Comparison of ENCODE assay signal across 17 mouse cellular contexts in genomic region chr5:36618890-36619289, GRCm38 (mm10). TPM values are rescaled to one million over a fixed set of nuclear protein-coding genes. Genes with fewer than 3 reads are reported as not detected.
DNase-seq lines count a peak whose midpoint lies in the region; ATAC-seq and TF ChIP-seq lines count a peak whose summit lies in the region.
"Had no signal": no experiment of that assay in that cellular context is flagged by ENCODE, and none has a peak within 500 bp of the region (broad histone marks: within the 10 kb centered on the region; RNA-seq: fewer than 3 reads in every experiment).

No protein-coding gene starts in this region.

- ATAC-seq in heart, embryonic 13.5 days (ENCODE audit: extremely low read depth, insufficient number of reproducible peaks, low FRiP score, low TSS enrichment) = no peak
- no peak for ATAC-seq in liver, embryonic 14.5 days (ENCODE audit: insufficient read depth)
- ATAC-seq in stomach, embryonic 16.5 days (ENCODE audit: insufficient read depth, low FRiP score) = 0 out of 2 replicates have a peak, but pooled peaks have one; percentile 25
- ATAC-seq: intestine, embryonic 16.5 days had no signal

- intact Hi-C loops in heart, adult 2 months (cut with DNase I) = no loop called here

- peak overlapping the region; percentile 94 for H3K27ac ChIP-seq in heart, embryonic 13.5 days (replicated peaks)
- no peak overlapping the region; the same call in 1 of the 2 replicates for H3K27ac ChIP-seq in heart, adult 2 months
- H3K27ac ChIP-seq in liver, embryonic 14.5 days = peak overlapping the region; percentile 98
- no peak overlapping the region for H3K27ac ChIP-seq in stomach, embryonic 16.5 days (ENCODE audit: low read length)
- H3K27ac ChIP-seq: embryonic facial prominence, embryonic 15.5 days; forebrain, embryonic 12.5 days; hindbrain, embryonic 14.5 days; limb, embryonic 15.5 days had no signal

- no peaks in the 10 kb centered on the region for H3K27me3 ChIP-seq in heart, embryonic 13.5 days (replicated peaks)
- no peaks in the 10 kb centered on the region for H3K27me3 ChIP-seq in heart, adult 2 months (ENCODE audit: control insufficient read depth, insufficient read depth, low read length)
- H3K27me3 ChIP-seq in liver, embryonic 14.5 days (ENCODE audit: control insufficient read depth, insufficient read depth, low read length) = no peaks in the 10 kb centered on the region
- H3K27me3 ChIP-seq in stomach, embryonic 16.5 days (ENCODE audit: control insufficient read depth, insufficient read depth, low read length) = no peaks in the 10 kb centered on the region
- H3K27me3 ChIP-seq: embryonic facial prominence, embryonic 15.5 days; forebrain, embryonic 12.5 days; limb, embryonic 15.5 days had no signal

- H3K4me1 ChIP-seq in heart, embryonic 13.5 days = peaks cover 54% of the 10 kb centered on the region
- peaks cover 16% of the 10 kb centered on the region for H3K4me1 ChIP-seq in heart, adult 2 months (ENCODE audit: control insufficient read depth, insufficient read depth, low read length)
- peaks cover 53 to 59% of the 10 kb centered on the region in 2 experiments for H3K4me1 ChIP-seq in liver, embryonic 14.5 days (replicated peaks; ENCODE audit: control insufficient read depth in 2 of 2, insufficient read depth in 2 of 2, low read length in 1 of 2)
- H3K4me1 ChIP-seq in stomach, embryonic 16.5 days (ENCODE audit: control insufficient read depth, insufficient read depth, low read length) = peaks cover 10% of the 10 kb centered on the region
- H3K4me1 ChIP-seq: limb, embryonic 15.5 days had no signal

- DNase-seq in heart, adult 2 months = no peak
- peak; percentile 49 for DNase-seq in retina, postnatal 1 day
- no peak for DNase-seq in retina, embryonic 14.5 days (ENCODE audit: low spot score)
- no peak for DNase-seq in liver, embryonic 14.5 days (ENCODE audit: low read depth in 3 of 3, low spot score in 3 of 3)
- DNase-seq in ovary, postnatal 10 days (ENCODE audit: low spot score) = no peak
- DNase-seq: cerebellum, postnatal 14 days; embryo, embryonic 11 days; lung, postnatal 14 days; right cerebral cortex, adult 18-20 months had no signal

- no peak for TF ChIP-seq POLR2A in heart, adult 2 months (IDR thresholded peaks at IDR 0.05; ENCODE audit: insufficient read depth, low read depth, low read length)

- H3K4me2 ChIP-seq in heart, embryonic 13.5 days = peak overlapping the region; percentile 68; the same call in 1 of the 2 replicates
- peak overlapping the region; percentile 83 for H3K4me2 ChIP-seq in liver, embryonic 14.5 days (ENCODE audit: low read depth)
- H3K4me2 ChIP-seq in stomach, embryonic 16.5 days (ENCODE audit: low read depth, low read length) = no peak overlapping the region
- H3K4me2 ChIP-seq: embryonic facial prominence, embryonic 15.5 days; forebrain, embryonic 12.5 days; hindbrain, embryonic 14.5 days; limb, embryonic 15.5 days; midbrain, embryonic 11.5 days had no signal

- H3K4me3 ChIP-seq in heart, embryonic 13.5 days = no peak overlapping the region
- H3K4me3 ChIP-seq in heart, adult 2 months = no peak overlapping the region
- H3K4me3 ChIP-seq in liver, embryonic 14.5 days (ENCODE audit: insufficient read depth in 1 of 2, low read depth in 2 of 2, low read length in 2 of 2) = no peak overlapping the region
- H3K4me3 ChIP-seq in stomach, embryonic 16.5 days (replicated peaks; ENCODE audit: low read length) = no peak overlapping the region
- H3K4me3 ChIP-seq: embryonic facial prominence, embryonic 15.5 days; forebrain, embryonic 12.5 days; limb, embryonic 15.5 days had no signal

- H3K36me3 ChIP-seq in heart, embryonic 13.5 days = peaks cover 59% of the 10 kb centered on the region
- peaks cover 12% of the 10 kb centered on the region for H3K36me3 ChIP-seq in heart, adult 2 months (ENCODE audit: control insufficient read depth, insufficient read depth, low read length)
- peaks cover 54% of the 10 kb centered on the region for H3K36me3 ChIP-seq in liver, embryonic 14.5 days (replicated peaks; ENCODE audit: control insufficient read depth, insufficient read depth, low read depth)
- peaks cover 15% of the 10 kb centered on the region for H3K36me3 ChIP-seq in stomach, embryonic 16.5 days (ENCODE audit: control insufficient read depth, insufficient read depth, low read length)

- TF ChIP-seq EP300 in heart, adult 2 months (IDR thresholded peaks at IDR 0.05; ENCODE audit: insufficient read depth, low read depth, low read length) = no peak
- TF ChIP-seq EP300 in liver, embryonic 14.5 days (IDR thresholded peaks at IDR 0.05; ENCODE audit: low read depth) = no peak

- TF ChIP-seq CTCF in heart, adult 2 months (IDR thresholded peaks at IDR 0.05) = no peak
- TF ChIP-seq CTCF in liver, embryonic 14.5 days (IDR thresholded peaks at IDR 0.05; ENCODE audit: low read depth) = no peak

- no peaks in the 10 kb centered on the region for H3K9me3 ChIP-seq in heart, embryonic 13.5 days
- H3K9me3 ChIP-seq in liver, embryonic 14.5 days (ENCODE audit: control insufficient read depth, low read length) = no peaks in the 10 kb centered on the region
- H3K9me3 ChIP-seq in stomach, embryonic 16.5 days (replicated peaks; ENCODE audit: control insufficient read depth, low read length) = no peaks in the 10 kb centered on the region
- H3K9me3 ChIP-seq: embryonic facial prominence, embryonic 15.5 days; forebrain, embryonic 12.5 days; limb, embryonic 15.5 days had no signal

- H3K9ac ChIP-seq in heart, embryonic 13.5 days = peak overlapping the region; percentile 37; the same call in 1 of the 2 replicates
- H3K9ac ChIP-seq in heart, adult 2 months (ENCODE audit: low read depth, low read length) = no peak overlapping the region
- H3K9ac ChIP-seq in liver, embryonic 14.5 days (replicated peaks) = peak overlapping the region; percentile 74; the same call in 1 of the 2 replicates
- H3K9ac ChIP-seq in stomach, embryonic 16.5 days (ENCODE audit: low read length) = no peak overlapping the region
- H3K9ac ChIP-seq: embryonic facial prominence, embryonic 15.5 days; forebrain, embryonic 12.5 days; hindbrain, embryonic 14.5 days; limb, embryonic 15.5 days had no signal

- WGBS in heart, embryonic 13.5 days = 92% methylated on average over 5 of the region's 5 CpGs
- WGBS in heart, adult 2 months = 77% methylated on average over 5 of the region's 5 CpGs
- 73% methylated on average over 5 of the region's 5 CpGs for WGBS in liver, embryonic 14.5 days (ENCODE audit: insufficient replicate concordance)
- 63% methylated on average over 5 of the region's 5 CpGs for WGBS in stomach, embryonic 16.5 days

- peaks cover 2% of the 10 kb centered on the region; the same call in 1 of the 2 replicates for H3K79me2 ChIP-seq in heart, adult 2 months (replicated peaks; ENCODE audit: control insufficient read depth, insufficient read depth, low read length)

RNA-seq across cellular contexts. Expression of gene Tbc1d14, which starts 25.8 kb away (rescaled TPM):
- polyA plus RNA-seq in heart, embryonic 13.5 days (2015; fragmentation: Nextera tagmentation; extraction: Ambion mirVana) = 15.3 and 15.7 TPM in 2 replicates
- total RNA-seq in heart, adult 2 months (2021) = 10 to 100 TPM; 11.7 to 12.4 TPM
- polyA plus RNA-seq in heart, adult 2 months (2012; rRNA removed) = 13.0 and 20.4 TPM in 2 replicates
- polyA plus RNA-seq in liver, embryonic 14.5 days (2012; rRNA removed) = 8.1 and 8.2 TPM in 2 replicates
- polyA plus RNA-seq in liver, embryonic 14.5 days (2014; fragmentation: Nextera tagmentation; extraction: Ambion mirVana) = 6.8 and 8.5 TPM in 2 replicates
- polyA plus RNA-seq in stomach, embryonic 16.5 days (2015; fragmentation: Nextera tagmentation; extraction: Ambion mirVana) = 39.5 and 43.6 TPM in 2 replicates

Comparison
In these comparisons a context has a peak if more than half of its experiments do, and no peak if none do; other contexts are left out.
1. H3K27ac ChIP-seq: peak in heart, embryonic 13.5 days (single experiment) and liver, embryonic 14.5 days (single experiment); none in heart, adult 2 months (single experiment) and stomach, embryonic 16.5 days (single experiment).
2. H3K9ac ChIP-seq: peak in heart, embryonic 13.5 days (single experiment) and liver, embryonic 14.5 days (single experiment); none in heart, adult 2 months (single experiment) and stomach, embryonic 16.5 days (single experiment).